Mouse (Mus musculus) urinary bladder, postnatal 14 days (tissue): ENCODE measurements around the gene Olfr1026.

Experiments used
- DNase-seq: peaks from one replicate; pipeline ENCODE4 v3.0.0; 2021; ENCODE audit warnings: low spot score

Olfr1026 gene

GRCm38 (mm10) chr2:85921258-85921657 lies at the start of gene Olfr1026:
Gene Olfr1026, plus strand, starts transcription at chr2:85921558.
- no peak for DNase-seq

DNA sequence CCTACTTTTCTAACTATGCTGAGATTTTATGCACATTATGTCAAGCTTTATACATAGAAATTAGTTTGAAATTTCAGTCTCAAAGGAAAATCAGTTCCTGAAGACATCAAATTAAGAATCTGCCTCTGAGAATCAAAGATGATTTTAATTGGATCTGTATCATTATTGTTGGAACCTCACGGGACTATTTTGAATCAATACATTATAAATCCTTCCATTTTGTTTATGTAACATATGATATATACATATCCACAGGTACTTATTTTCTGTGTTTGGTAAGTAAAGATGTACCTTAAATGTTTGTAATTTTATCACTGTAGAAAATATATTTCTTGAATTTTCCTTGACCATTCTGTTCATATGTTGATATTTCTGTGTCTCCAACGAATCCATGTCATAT lies 36.0 kb upstream of the Olfr1026 start, which contains the start of gene Olfr1023:
Gene Olfr1023, plus strand, starts transcription at position 301 of the 400 bp plus-strand sequence.
- no peak for DNase-seq

- DNase-seq, result no peak
Measured at GRCm38 (mm10) chr2:85904952-85905351, 16.4 kb upstream of the Olfr1026 start, which contains the start of gene Olfr1024. Gene Olfr1024, minus strand, starts transcription at chr2:85905052.

DNA sequence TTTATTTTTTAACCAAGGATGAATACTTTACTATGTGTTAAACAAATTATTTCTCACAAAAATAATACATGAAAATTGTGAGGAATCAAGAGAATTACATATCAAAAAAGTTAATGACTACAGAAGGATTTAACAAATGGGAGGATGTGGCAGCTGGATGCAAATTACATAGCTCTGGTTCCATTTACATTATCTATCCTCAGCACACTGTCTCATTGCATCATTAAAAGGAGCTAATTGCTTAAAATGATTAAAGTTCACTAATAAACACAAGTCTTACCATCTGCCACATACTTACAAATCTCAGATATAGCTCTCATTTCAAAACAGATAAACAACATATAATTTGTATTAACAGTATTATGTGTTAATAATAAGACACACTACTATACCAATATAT lies 8.2 kb upstream of the Olfr1026 start:
- DNase-seq, result no peak

DNA sequence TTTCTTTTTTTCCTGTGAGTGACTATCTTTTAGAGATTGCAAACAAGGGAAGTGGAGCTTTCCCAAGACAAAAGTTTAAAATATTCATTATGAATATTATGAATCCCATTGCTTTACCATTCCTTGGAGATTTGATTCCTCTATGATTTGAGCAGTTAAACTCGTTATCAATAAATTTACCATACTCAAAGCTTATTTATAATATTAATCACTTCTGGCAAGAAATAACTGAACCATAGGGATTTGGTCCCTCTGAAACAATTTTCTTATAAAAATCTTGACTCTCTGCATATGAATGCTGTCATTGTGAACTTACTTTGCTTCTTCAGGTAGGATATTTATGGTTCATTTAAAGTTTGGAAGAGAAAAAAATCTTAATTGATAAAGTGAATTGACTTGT lies 6.5 kb upstream of the Olfr1026 start, which contains the start of gene Olfr1025-ps1:
Gene Olfr1025-ps1, plus strand, starts transcription at position 301 of the 400 bp plus-strand sequence.
- no peak for DNase-seq

DNA sequence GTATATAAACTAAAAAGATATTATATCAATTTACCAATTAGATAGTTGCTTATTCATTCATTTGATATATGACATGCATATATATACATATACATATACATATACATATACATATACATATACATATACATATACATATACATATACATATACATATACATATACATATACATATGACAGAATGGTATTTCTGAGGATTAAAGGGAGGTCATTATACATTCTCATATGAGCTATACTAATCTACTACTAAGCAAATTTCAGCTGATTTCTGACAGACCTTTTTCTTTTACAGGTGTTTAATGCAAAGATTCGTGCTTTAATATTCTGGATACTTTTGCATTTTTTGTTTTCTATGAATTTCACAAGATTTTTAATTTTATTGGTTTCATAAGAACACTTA lies 28.8 kb downstream of the Olfr1026 start, which contains the start of gene Olfr1028:
Gene Olfr1028, plus strand, starts transcription at position 301 of the 400 bp plus-strand sequence.
- DNase-seq, result no peak

GRCm38 (mm10) chr2:85973595-85973994 lies 52.2 kb downstream of the Olfr1026 start, which contains the start of gene Olfr1029:
Gene Olfr1029, plus strand, starts transcription at chr2:85973895.
- DNase-seq, result no peak
